Mouse (Mus musculus): ENCODE results near the gene Sst. TPM values are rescaled to one million over a fixed set of nuclear protein-coding genes. Genes with fewer than 3 reads are reported as not detected.

Gene Sst
- total RNA-seq, 2 experiments from 2014 or later, result not detected

- no peak for DNase-seq
Observed at GRCm38 (mm10) chr16:23885098-23885497, 5.7 kb downstream of the Sst start.

GRCm38 (mm10) chr16:23855242-23855641, 35.5 kb downstream of the Sst start:
- no peak for DNase-seq

GRCm38 (mm10) chr16:23849720-23850119, 41.0 kb downstream of the Sst start:
- no peak for DNase-seq

- DNase-seq, result no peak
Observed at GRCm38 (mm10) chr16:23849176-23849575, 41.6 kb downstream of the Sst start.

GRCm38 (mm10) chr16:23844622-23845021, 46.1 kb downstream of the Sst start:
- DNase-seq, result no peak

- no peak for DNase-seq
Observed at GRCm38 (mm10) chr16:23842609-23843008, 48.1 kb downstream of the Sst start.

Other genes with a start within 250 kb of the Sst start
- gene Rtp2, start 41.4 kb upstream of the Sst start, total RNA-seq (2021), result not detected
- gene Gm37419, start 97.5 kb upstream of the Sst start, total RNA-seq (2021), result not detected
- gene Bcl6, start 97.9 kb upstream of the Sst start, total RNA-seq (2021), result 10 to 100 TPM; 24.6 to 68.8 TPM

All from adrenal gland, postnatal 36 days (tissue).